Mouse (Mus musculus): ENCODE data around the gene Kremen2.

The Kremen2 gene

DNA sequence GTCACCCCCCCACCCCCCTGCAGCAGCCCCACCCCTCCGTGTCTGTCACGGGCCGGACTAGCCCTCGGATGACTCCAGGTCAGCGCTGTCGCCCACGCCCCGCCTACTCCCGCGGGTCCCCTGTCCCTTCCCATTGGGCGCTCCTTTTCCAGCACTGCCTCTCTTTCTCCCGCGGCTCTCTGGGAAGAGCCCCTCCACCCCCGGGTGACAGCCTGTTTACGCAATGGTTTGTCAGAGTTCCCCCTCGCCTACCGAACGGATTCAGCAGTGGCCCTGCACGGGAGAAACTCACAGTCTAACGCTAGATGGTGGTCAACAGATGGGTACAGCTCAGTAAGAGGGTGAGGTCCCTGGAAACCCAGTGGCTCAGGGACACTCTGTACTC lies 18.9 kb downstream of the Kremen2 start:
- peak; percentile 44 to 54 for DNase-seq

GRCm38 (mm10) chr17:23725999-23726757 lies 19.5 kb downstream of the Kremen2 start, which contains the start of gene Pkmyt1:
Gene Pkmyt1, plus strand, starts transcription at chr17:23726336.
- DNase-seq = peak; percentile 90 to 96

DNA sequence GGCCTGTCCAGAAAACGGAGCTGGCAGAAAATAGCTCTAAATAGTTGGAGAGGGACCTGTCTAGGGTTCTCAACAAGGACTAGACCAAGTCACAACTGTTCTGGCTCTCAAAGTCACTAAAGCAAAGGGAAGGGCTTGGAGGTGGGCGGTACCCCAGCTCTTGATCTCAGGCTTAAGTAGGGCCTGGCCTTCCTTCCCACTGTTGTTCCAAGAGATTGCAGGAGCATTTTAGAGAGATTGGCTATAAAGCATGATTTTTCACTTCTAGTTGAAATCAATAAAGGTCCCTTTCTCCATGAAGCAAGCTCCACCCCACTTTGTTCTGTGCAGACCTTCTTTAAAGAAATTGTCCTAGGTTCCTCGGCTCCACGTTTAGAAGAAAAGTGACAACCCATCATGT lies 20.2 kb downstream of the Kremen2 start:
- no peak for DNase-seq

DNA sequence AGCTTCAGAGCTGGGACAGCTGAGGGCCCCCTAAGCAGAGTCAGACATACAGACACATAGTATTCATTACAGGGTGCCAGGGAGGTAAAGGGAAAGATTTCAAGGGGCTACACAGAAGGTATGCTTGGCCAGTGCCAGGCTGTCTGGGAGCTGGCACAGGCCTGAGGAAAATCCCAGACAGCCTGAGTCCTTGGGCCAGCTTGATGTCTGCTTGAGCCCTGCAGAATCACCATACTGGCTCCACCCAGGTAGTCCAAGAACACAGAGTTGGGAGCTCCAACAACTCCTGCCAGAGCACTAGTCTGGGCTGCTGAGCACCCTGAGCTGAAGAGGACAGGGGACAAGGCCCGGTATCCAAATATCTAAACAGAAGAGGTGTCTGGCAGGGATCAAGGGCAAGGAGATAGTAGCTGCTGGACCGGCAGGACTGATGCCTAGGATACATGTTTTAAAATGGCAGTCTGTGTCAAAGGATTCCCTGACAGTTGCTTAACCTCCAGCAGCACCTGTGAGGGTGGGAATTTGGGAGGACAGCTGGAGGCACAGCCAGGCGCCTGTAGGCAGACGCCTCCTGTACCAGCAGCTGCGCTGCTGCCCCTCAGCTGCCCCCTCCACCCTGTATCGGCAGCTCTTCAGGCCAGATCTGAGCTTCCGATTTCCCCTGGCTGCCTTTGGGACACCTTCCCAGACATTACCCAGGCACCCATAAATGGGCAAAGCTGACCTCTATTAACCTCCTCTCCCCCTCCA lies 23.1 kb downstream of the Kremen2 start, which contains the start of gene 1520401A03Rik:
Gene 1520401A03Rik (minus strand): TSS at position 408 of the 750 bp plus-strand sequence.
- no peak for DNase-seq

GRCm38 (mm10) chr17:23721886-23722285 lies 23.7 kb downstream of the Kremen2 start:
- DNase-seq = no peak

GRCm38 (mm10) chr17:23719455-23719854 lies 26.2 kb downstream of the Kremen2 start:
- DNase-seq = no peak

DNA sequence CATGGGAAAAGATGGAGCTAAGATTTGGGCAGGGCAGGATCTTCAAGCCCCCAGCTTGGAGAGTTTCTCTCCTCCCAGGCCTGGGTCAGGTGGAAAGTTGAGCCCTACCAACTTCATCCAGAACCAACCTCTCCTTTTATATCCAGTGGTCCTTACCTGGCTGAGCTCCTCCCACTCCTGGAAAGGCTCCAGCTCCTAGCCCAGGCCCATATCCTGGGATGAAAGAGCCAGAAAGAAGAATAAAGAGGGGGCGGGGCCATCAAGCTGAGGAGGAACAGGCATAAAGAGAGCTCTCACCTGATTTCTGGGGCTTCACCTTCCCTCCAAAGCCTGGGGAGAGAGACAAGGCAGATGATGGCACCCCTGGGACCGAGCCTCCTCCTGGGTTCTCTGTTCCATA lies 28.6 kb downstream of the Kremen2 start:
- no peak for DNase-seq

DNA sequence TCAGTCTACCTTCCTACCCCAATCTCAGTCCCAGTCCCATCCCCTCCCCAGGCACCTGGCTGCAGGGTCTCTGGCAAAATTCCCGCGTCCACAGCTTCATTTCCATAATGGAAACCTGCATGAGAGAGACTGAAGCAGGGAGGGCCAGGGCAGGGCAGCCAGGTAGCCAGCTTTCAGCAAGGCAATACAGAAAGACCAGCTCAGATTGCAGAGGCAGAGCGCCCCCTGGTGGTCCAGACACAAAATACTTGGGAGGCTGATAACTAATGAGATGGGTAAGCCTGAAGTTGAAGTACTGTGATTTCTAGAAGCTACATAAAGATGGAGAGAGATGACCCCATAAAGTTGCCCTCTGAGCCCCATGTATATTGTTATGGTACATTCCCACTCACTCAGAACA lies 39.4 kb downstream of the Kremen2 start:
- DNase-seq = peak; percentile 38 to 75

DNA sequence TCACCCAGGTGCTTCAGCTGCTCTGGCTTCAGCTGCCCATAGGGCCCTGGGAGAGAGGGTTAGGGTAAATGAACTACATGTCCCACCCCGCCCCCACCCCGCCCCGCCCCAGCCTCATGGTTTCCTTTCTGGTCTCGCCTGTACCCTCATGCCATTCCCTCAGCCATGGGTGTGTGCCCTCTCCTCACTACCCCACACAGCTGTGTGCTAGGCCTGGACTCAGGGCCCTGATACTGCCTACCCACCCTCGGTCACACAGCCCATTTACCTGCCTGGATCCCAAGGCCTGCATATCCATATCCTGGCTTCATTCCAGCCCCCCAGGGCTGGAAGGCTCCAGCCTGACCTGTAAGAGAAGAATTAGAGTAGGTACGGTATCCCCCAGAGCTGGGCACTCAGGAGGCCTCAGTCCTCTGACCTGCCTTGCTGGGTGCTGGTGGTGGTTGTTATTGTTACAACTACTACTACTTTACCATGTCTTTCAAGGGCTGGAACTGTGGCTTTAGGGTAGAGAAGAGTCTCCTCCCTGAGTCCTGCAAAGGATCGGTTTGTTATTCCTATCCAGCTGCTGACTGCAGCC lies 40.0 kb downstream of the Kremen2 start:
- no peak for DNase-seq

GRCm38 (mm10) chr17:23704741-23705140 lies 40.9 kb downstream of the Kremen2 start:
- DNase-seq = no peak

DNA sequence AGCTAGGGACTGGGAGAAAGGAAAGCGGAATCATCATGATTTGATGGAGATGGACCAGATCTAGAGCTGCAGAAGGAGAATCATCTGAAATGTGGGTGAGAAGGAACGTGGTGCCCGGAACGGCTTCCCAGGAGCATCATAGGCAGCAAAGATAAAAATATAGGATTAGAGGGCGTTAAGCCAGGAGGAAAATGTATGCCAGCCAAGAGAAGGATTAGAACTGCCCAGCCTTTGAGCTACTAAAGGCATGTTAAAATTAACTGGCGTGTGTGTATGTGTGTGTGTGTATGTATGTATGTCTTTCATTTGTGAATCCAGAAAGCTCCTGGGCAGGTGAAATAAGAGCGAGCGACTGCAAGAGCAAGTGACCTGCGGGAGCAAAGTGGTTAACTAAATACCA lies 42.3 kb downstream of the Kremen2 start:
- no peak for DNase-seq

GRCm38 (mm10) chr17:23700079-23700478 lies 45.6 kb downstream of the Kremen2 start:
- DNase-seq = peak; percentile 74 to 83

GRCm38 (mm10) chr17:23699131-23700077 lies 46.2 kb downstream of the Kremen2 start:
- DNase-seq = peak in 1 of 2 experiments; percentile 14

- no peak for DNase-seq
Observed at GRCm38 (mm10) chr17:23695801-23696200, 49.8 kb downstream of the Kremen2 start.

DNA sequence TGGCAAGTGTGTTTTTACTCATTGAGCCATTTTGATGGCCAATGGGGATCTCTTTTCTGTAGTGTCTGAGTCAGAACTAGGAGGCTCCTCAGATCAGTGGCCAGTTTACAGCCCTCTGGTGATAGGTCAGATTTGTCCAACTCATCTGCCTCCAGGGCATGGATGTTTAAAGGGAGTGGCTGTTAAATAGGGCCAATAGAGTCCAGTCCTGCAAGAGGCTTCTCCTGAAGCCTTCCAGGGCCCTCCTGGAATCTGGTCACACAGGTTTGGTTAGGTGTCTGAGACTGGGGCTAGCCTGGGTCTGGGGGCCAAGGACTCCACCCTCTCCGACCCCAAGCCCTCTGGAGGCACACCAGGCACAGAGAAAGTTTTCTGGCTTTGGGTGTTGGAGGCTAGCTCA lies 51.1 kb downstream of the Kremen2 start:
- DNase-seq = no peak
